Mouse (Mus musculus): ENCODE measurements around the gene Ptpa. TPM values are rescaled to one million over a fixed set of nuclear protein-coding genes. Genes with fewer than 3 reads are reported as not detected.
A peak's percentile ranks its signal among the peaks of the same experiment; 100 is the strongest.

The Ptpa gene
- total and polyA plus RNA-seq, 3 experiments, result 111 to 194 (median 122) TPM

DNA sequence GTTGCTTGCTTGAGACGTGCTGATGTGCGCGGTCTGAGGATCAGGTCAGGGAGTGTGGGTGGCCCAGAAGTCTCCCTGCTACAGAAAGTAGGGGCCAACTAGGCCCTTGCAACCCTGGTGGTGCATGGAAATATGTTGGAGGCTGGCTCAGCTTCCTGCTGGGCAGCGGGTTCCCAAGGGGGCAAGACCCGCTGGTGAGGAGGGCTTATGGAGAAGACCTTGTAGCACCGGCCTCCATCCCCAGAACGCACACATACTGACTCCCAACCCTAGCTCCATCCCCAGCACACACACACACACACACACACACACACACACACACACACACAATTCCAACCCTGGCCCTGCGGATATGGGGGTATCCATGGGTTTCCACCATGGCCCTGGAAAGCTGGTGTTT lies 55.2 kb downstream of the Ptpa start:
- in situ Hi-C loops (cut with MboI; ENCODE audit: low pct_ligation_motif_present, low pct_unique_long_range_greater_than_20kb, low sequenced_read_pairs), result loop anchor here (5.0 kb wide), 1 partner anchor 34 kb away; no protein-coding TSS in a partner anchor
- no peak overlapping the region for H3K9ac ChIP-seq (ENCODE audit: insufficient read depth, low read depth)
- no peak overlapping the region for H3K27ac ChIP-seq (ENCODE audit: insufficient read depth, low read depth)
- DNase-seq (ENCODE audit: extremely low read depth), result no peak
- H3K27me3 ChIP-seq (replicated peaks), result peaks cover 69% of the 10 kb centered on the region
- H3K4me3 ChIP-seq (replicated peaks in 1 of 3; ENCODE audit: low read depth in 2 of 3, low read length in 2 of 3, poor library complexity in 1 of 3), result peak overlapping the region in 1 of 3 experiments; percentile 8
- dilution Hi-C loops (cut with MboI; ENCODE audit: extremely low pct_ligation_motif_present, extremely low pct_unique_long_range_greater_than_20kb, low sequenced_read_pairs), result no loop called here
- peaks cover 9 to 33% of the 10 kb centered on the region in 2 experiments for H3K4me1 ChIP-seq (ENCODE audit: control insufficient read depth in 1 of 2, insufficient read depth in 2 of 2)
- H3K9me3 ChIP-seq (replicated peaks; ENCODE audit: low read length), result peaks cover 4% of the 10 kb centered on the region
- TF ChIP-seq RCOR1 (conservative IDR thresholded peaks at IDR 0.05; ENCODE audit: low read depth, low read length) (no peak), USF1 (IDR thresholded peaks at IDR 0.05; ENCODE audit: low read depth, low read length) (no peak), SIN3A (IDR thresholded peaks at IDR 0.05; ENCODE audit: low read length) (no peak)
- no peaks in the 10 kb centered on the region for H3K36me3 ChIP-seq (replicated peaks in 1 of 2; ENCODE audit: control insufficient read depth in 1 of 2, insufficient read depth in 1 of 2, low read length in 1 of 2)
- peak overlapping the region; percentile 62 for H3K4me2 ChIP-seq (ENCODE audit: insufficient read depth, low read depth, poor library complexity, severe bottlenecking)
- no peaks in the 10 kb centered on the region for H3K79me2 ChIP-seq (replicated peaks; ENCODE audit: control insufficient read depth, extremely low read depth, insufficient read depth, poor library complexity, severe bottlenecking)

- in situ Hi-C loops (cut with MboI; ENCODE audit: low pct_ligation_motif_present, low pct_unique_long_range_greater_than_20kb, low sequenced_read_pairs), result loop anchor here (5.0 kb wide), 1 partner anchor 35 kb away; no protein-coding TSS in a partner anchor
- H3K9ac ChIP-seq (ENCODE audit: insufficient read depth, low read depth), result peak overlapping the region; percentile 73
- peaks cover 9 to 33% of the 10 kb centered on the region in 2 experiments for H3K4me1 ChIP-seq (ENCODE audit: control insufficient read depth in 1 of 2, insufficient read depth in 2 of 2)
- peaks cover 4% of the 10 kb centered on the region for H3K9me3 ChIP-seq (replicated peaks; ENCODE audit: low read length)
- peak overlapping the region; percentile 42 to 66 (median 49) for H3K4me3 ChIP-seq (replicated peaks in 1 of 3; ENCODE audit: low read depth in 2 of 3, low read length in 2 of 3, poor library complexity in 1 of 3)
- dilution Hi-C loops (cut with MboI; ENCODE audit: extremely low pct_ligation_motif_present, extremely low pct_unique_long_range_greater_than_20kb, low sequenced_read_pairs), result no loop called here
- peak overlapping the region; percentile 79 for H3K4me2 ChIP-seq (ENCODE audit: insufficient read depth, low read depth, poor library complexity, severe bottlenecking)
- no peaks in the 10 kb centered on the region for H3K36me3 ChIP-seq (replicated peaks in 1 of 2; ENCODE audit: control insufficient read depth in 1 of 2, insufficient read depth in 1 of 2, low read length in 1 of 2)
- H3K27me3 ChIP-seq (replicated peaks), result peaks cover 74% of the 10 kb centered on the region
- H3K27ac ChIP-seq (ENCODE audit: insufficient read depth, low read depth), result peak overlapping the region; percentile 70
- peak; percentile 89 for DNase-seq (ENCODE audit: extremely low read depth)
- H3K79me2 ChIP-seq (replicated peaks; ENCODE audit: control insufficient read depth, extremely low read depth, insufficient read depth, poor library complexity, severe bottlenecking), result no peaks in the 10 kb centered on the region
- no peak for TF ChIP-seq USF2 (conservative IDR thresholded peaks at IDR 0.05; ENCODE audit: low read depth, low read length)
- peak; percentile 61; the same call in 1 of the 2 replicates for TF ChIP-seq TBP (conservative IDR thresholded peaks at IDR 0.05; ENCODE audit: low read depth, low read length)
- TF ChIP-seq ZNF384 (IDR thresholded peaks at IDR 0.05; ENCODE audit: low read depth, low read length), result peak; percentile 98
- TF ChIP-seq ETS1 (conservative IDR thresholded peaks at IDR 0.05; ENCODE audit: low read depth, low read length), result peak; percentile 83
- peak; percentile 98 for TF ChIP-seq MAZ (IDR thresholded peaks at IDR 0.05; ENCODE audit: low read depth, low read length)
- peak; percentile 91 for TF ChIP-seq UBTF (IDR thresholded peaks at IDR 0.05; ENCODE audit: low read depth, low read length)
- 0 out of 2 replicates have a peak, but pooled peaks have one; percentile 17 for TF ChIP-seq SMC3 (IDR thresholded peaks at IDR 0.05; ENCODE audit: low read depth, low read length)
- TF ChIP-seq MAX (IDR thresholded peaks at IDR 0.05; ENCODE audit: low read length), result no peak; the same call in 1 of the 2 replicates
- peak; percentile 81; the same call in 1 of the 2 replicates for TF ChIP-seq MXI1 (IDR thresholded peaks at IDR 0.05; ENCODE audit: low read depth, low read length)
- peak; percentile 97 for TF ChIP-seq IRF4 (IDR thresholded peaks at IDR 0.05; ENCODE audit: low read depth, low read length)
- peak; percentile 13 for TF ChIP-seq TCF12 (IDR thresholded peaks at IDR 0.05; ENCODE audit: low read depth, low read length)
- TF ChIP-seq E2F4 (IDR thresholded peaks at IDR 0.05; ENCODE audit: insufficient replicate concordance, low read depth, low read length), result no peak
- TF ChIP-seq CTCF (conservative IDR thresholded peaks at IDR 0.05 in 1 of 2, IDR thresholded peaks at IDR 0.05 in 1 of 2; ENCODE audit: low read depth in 2 of 2, low read length in 2 of 2), result no peak
- peak; percentile 92 for TF ChIP-seq BHLHE40 (IDR thresholded peaks at IDR 0.05; ENCODE audit: low read depth, low read length)
- peak; percentile 68 for TF ChIP-seq JUN (IDR thresholded peaks at IDR 0.05; ENCODE audit: insufficient read depth, low read depth, low read length)
- peak; percentile 83; the same call in 1 of the 2 replicates for TF ChIP-seq KAT2A (IDR thresholded peaks at IDR 0.05; ENCODE audit: insufficient replicate concordance, low read length)
- 0 out of 2 replicates have a peak, but pooled peaks have one; percentile 11 for TF ChIP-seq MYC (IDR thresholded peaks at IDR 0.05; ENCODE audit: low read depth, low read length)
- TF ChIP-seq POLR2A (IDR thresholded peaks at IDR 0.05; ENCODE audit: low read depth, low read length), result no peak; the same call in 1 of the 2 replicates
- 0 out of 2 replicates have a peak, but pooled peaks have one; percentile 30 for TF ChIP-seq JUND (conservative IDR thresholded peaks at IDR 0.05; ENCODE audit: low read depth, low read length)
- TF ChIP-seq MEF2A (IDR thresholded peaks at IDR 0.05; ENCODE audit: borderline replicate concordance, low read depth, low read length), result peak; percentile 83
- TF ChIP-seq CHD1 (IDR thresholded peaks at IDR 0.05; ENCODE audit: low read depth, low read length), result no peak
- 0 out of 2 replicates have a peak, but pooled peaks have one; percentile 44 for TF ChIP-seq MAFK (IDR thresholded peaks at IDR 0.05; ENCODE audit: insufficient replicate concordance, low read length)
- TF ChIP-seq EP300 (IDR thresholded peaks at IDR 0.05; ENCODE audit: low read length), result peak; percentile 70; the same call in 1 of the 2 replicates
- TF ChIP-seq SIN3A (IDR thresholded peaks at IDR 0.05; ENCODE audit: low read length), result peak; percentile 81
- TF ChIP-seq NELFE (IDR thresholded peaks at IDR 0.05; ENCODE audit: low read depth, low read length), result peak; percentile 19; the same call in 1 of the 2 replicates
- peak; percentile 58; the same call in 1 of the 2 replicates for TF ChIP-seq RCOR1 (conservative IDR thresholded peaks at IDR 0.05; ENCODE audit: low read depth, low read length)
- peak; percentile 98 for TF ChIP-seq HCFC1 (IDR thresholded peaks at IDR 0.05; ENCODE audit: low read depth, low read length)
- TF ChIP-seq GABPA (IDR thresholded peaks at IDR 0.05; ENCODE audit: insufficient replicate concordance, low read depth, low read length), result no peak; the same call in 1 of the 2 replicates
These were observed 56.2 kb downstream of the Ptpa start for GRCm38 (mm10) chr2:30471795-30472720.

Data from CH12.LX (cell line).